Mouse (Mus musculus) ES-Bruce4 (cell line): ENCODE measurements at regions not wholly inside any gene's neighbourhood (a gene's known extent, or its start where the extent isn't known, plus 50 kb on each side); places are given as distances from the start of the nearest gene placed in this dataset.

Experiments used
- H3K27ac ChIP-seq: 2 replicates; pipeline ENCODE4 v1.5.1; 2012; ENCODE audit warnings: low read length, inconsistent platforms; ENCODE audit not compliant: insufficient read depth
- H3K27me3 ChIP-seq: 2 replicates; pipeline ENCODE4 v1.6.1; 2012; ENCODE audit warnings: mild to moderate bottlenecking, low read length, inconsistent platforms; ENCODE audit not compliant: control insufficient read depth, poor library complexity, insufficient read depth, severe bottlenecking
- H3K36me3 ChIP-seq: 2 replicates; pipeline ENCODE4 v1.6.1; 2012; ENCODE audit warnings: inconsistent platforms, mild to moderate bottlenecking, low read length, moderate library complexity; ENCODE audit not compliant: control insufficient read depth, poor library complexity, insufficient read depth, severe bottlenecking
- H3K4me1 ChIP-seq: one replicate; pipeline ENCODE4 v1.8.1; 2011; ENCODE audit warnings: low read length; ENCODE audit not compliant: control insufficient read depth, insufficient read depth
- H3K4me3 ChIP-seq: 2 replicates; pipeline ENCODE4 v1.5.1; 2011; ENCODE audit warnings: low read depth, mild to moderate bottlenecking, low read length
- H3K9ac ChIP-seq: 2 replicates; pipeline ENCODE4 v1.6.1; 2012; ENCODE audit warnings: low read depth, mild to moderate bottlenecking, inconsistent platforms; ENCODE audit not compliant: poor library complexity, severe bottlenecking
- H3K9me3 ChIP-seq: replicated peaks from 2 replicates; pipeline ENCODE4 v1.6.1; 2012; ENCODE audit warnings: mild to moderate bottlenecking, low read length, inconsistent platforms; ENCODE audit not compliant: control insufficient read depth, poor library complexity, insufficient read depth, severe bottlenecking
- CTCF ChIP-seq: IDR thresholded peaks from one replicate; pipeline ENCODE4 v1.8.1; 2011; ENCODE audit warnings: low read depth, low read length
- EP300 ChIP-seq: IDR thresholded peaks from 2 replicates; pipeline ENCODE4 v1.6.1; 2011; ENCODE audit warnings: low read depth, low read length; ENCODE audit not compliant: insufficient read depth
- POLR2A ChIP-seq: IDR thresholded peaks from one replicate; pipeline ENCODE4 v1.8.1; 2011; ENCODE audit warnings: low read length; ENCODE audit not compliant: insufficient read depth

DNA sequence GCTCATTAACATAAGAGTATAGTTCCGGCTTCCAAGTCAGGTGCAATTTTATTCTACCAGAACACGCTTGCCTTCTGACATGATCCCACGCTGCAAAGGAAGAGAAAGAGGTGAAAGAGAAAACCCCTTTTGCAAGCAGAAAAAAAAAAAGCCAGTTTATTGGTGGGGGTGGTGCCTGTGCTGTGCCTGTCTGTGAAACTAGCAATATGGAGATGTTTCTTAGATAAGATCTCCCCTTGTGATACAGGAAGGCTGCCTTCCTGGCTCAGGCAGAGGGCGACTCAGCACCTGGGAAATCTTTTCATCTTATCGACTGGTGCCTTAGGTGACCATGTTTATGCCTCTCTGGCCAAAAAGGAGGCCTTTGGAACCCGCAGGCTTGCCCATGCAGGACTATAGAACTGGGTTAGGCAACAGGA lies 555.2 kb downstream of the Vrk1 start:
- Histone ChIP-seq H3K27ac (no peak overlapping the region), H3K27me3 (no peaks in the 10 kb centered on the region)

DNA sequence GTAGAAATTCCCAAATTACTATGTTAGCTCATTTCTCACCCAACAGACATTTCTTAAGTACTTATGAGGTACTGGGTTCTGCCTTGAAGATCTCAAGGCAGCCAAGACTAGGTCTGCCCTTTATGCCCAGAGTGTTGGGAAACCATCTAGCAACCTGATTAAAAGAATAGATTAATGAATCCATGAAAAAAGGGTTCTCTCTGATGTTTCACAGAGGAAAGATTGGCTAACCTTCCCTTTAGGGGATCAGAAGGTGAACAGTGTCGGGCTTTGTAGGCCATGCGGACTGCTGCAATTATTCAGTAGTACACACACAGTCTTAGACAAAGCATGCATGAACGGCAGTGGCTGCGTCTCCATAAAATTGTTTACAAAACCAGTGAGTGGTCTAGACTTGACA lies 556.3 kb downstream of the Vrk1 start:
- no peak for TF ChIP-seq EP300
- TF ChIP-seq CTCF: no peak
- TF ChIP-seq POLR2A: no peak

More for the DNA sequence above, 555.2 kb downstream of the Vrk1 start:
- no peaks in the 10 kb centered on the region for H3K9me3 ChIP-seq
- H3K9ac ChIP-seq: no peak overlapping the region
- no peak overlapping the region for H3K4me3 ChIP-seq
- H3K36me3 ChIP-seq: no peaks in the 10 kb centered on the region
- TF ChIP-seq CTCF (no peak), POLR2A (no peak), EP300 (no peak)
- no peaks in the 10 kb centered on the region for H3K4me1 ChIP-seq

DNA sequence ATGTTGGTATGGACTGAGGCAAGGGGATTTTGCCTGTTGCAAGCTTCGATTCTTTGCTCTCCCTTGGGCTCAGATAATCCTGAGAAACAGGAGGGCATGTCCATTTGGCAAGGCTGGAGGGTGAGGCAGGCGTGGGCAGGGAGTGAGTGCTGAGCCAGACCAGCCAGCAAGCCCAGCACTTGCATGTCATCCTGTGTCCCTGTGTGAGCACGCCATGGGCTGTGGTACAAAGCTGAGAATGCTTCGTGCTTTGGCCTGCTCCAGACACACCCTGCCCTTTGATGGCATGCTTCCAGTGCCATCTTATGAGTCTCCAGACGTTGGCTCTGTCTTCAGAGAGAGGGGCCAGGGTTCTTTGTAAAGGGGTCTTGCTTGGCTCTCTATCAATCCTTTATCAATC lies 557.1 kb downstream of the Vrk1 start:
- H3K36me3 ChIP-seq: no peaks in the 10 kb centered on the region
- H3K9me3 ChIP-seq: no peaks in the 10 kb centered on the region
- no peak overlapping the region for H3K27ac ChIP-seq
- no peaks in the 10 kb centered on the region for H3K27me3 ChIP-seq
- no peaks in the 10 kb centered on the region for H3K4me1 ChIP-seq
- no peak overlapping the region for H3K4me3 ChIP-seq
- no peak for TF ChIP-seq EP300
- no peak for TF ChIP-seq CTCF
- no peak for TF ChIP-seq POLR2A
- H3K9ac ChIP-seq: no peak overlapping the region

More for the DNA sequence above, 556.3 kb downstream of the Vrk1 start:
- Histone ChIP-seq H3K36me3 (no peaks in the 10 kb centered on the region), H3K4me1 (no peaks in the 10 kb centered on the region), H3K27ac (no peak overlapping the region), H3K9ac (no peak overlapping the region), H3K9me3 (no peaks in the 10 kb centered on the region), H3K4me3 (no peak overlapping the region), H3K27me3 (no peaks in the 10 kb centered on the region)

DNA sequence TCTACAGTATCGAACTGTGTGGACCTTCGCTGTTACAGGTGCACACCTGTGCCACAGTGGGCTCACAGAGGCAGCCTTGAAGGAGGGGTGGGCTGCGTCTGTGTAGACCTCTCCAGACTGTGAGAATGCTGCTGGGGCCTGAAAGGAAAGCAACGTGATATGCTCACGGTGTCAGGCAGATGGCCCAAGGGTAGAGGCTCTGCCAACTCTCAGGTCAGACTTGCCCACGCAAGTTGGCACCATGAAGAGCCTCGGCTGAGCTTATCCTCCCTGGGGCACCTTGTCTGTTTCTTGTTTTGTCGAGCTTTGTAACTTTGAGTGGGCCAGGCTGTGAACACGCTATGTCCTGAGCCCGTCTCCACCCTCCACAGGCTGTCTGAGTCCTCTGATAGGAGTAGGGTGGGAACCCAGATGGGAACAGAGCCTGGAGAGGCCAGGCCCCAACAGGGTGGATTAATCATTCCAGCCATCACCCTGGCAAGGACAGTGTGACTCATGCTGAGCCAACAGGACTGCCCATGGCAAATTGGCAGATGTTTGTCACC lies 558.6 kb downstream of the Vrk1 start:
- H3K4me3 ChIP-seq: no peak overlapping the region
- H3K4me1 ChIP-seq: no peaks in the 10 kb centered on the region
- TF ChIP-seq CTCF: no peak
- no peak for TF ChIP-seq EP300
- no peak for TF ChIP-seq POLR2A
- no peaks in the 10 kb centered on the region for H3K27me3 ChIP-seq
- H3K27ac ChIP-seq: no peak overlapping the region
- H3K9me3 ChIP-seq: no peaks in the 10 kb centered on the region
- no peaks in the 10 kb centered on the region for H3K36me3 ChIP-seq
- H3K9ac ChIP-seq: no peak overlapping the region

DNA sequence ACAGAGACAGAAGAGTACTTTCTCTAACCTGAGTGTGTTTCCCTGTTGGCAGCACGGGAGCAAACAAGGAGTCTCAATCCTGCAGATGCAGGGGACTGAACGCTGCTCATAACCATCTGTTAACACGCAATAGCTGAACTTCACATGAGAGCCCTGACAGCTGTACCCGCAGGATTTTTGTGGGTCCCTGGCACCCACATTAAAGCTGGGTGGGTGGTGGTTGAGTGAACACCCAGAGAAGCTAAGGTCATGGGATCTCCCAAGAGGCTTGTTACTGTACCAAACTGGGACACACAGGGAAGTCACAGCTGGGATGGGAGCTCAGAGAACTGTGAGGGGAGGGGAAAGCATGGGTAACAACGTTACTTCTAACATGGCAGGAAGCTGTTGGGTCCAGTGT lies 562.9 kb downstream of the Vrk1 start:
- Histone ChIP-seq H3K9ac (no peak overlapping the region), H3K9me3 (no peaks in the 10 kb centered on the region), H3K27me3 (no peaks in the 10 kb centered on the region), H3K36me3 (no peaks in the 10 kb centered on the region), H3K4me3 (no peak overlapping the region), H3K27ac (no peak overlapping the region), H3K4me1 (no peaks in the 10 kb centered on the region)
- no peak for TF ChIP-seq EP300
- no peak for TF ChIP-seq CTCF
- TF ChIP-seq POLR2A: no peak

DNA sequence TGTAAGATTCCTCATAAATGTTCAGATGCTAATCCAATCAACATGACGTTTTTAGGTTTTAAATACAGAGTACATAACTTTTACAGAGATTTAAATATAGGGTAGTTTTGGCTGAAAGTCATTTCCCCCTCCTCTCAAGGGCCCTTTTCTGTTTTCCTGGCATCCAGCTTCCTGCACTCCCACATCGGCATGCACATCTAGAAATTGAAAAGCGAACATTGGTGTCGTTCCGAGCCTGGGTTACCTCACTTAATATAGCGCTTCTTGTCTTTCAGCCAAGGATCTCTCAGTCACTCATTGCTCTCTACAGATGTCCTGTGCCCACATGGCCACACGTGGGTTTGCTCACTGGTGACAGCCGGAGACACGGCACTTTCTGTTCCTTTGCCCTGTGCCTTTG lies 572.7 kb downstream of the Vrk1 start:
- Histone ChIP-seq H3K27ac (no peak overlapping the region), H3K27me3 (no peaks in the 10 kb centered on the region), H3K36me3 (no peaks in the 10 kb centered on the region), H3K9ac (no peak overlapping the region), H3K9me3 (no peaks in the 10 kb centered on the region), H3K4me1 (no peaks in the 10 kb centered on the region), H3K4me3 (no peak overlapping the region)
- TF ChIP-seq EP300: no peak
- no peak for TF ChIP-seq POLR2A
- TF ChIP-seq CTCF: no peak
